Mouse (Mus musculus): ENCODE measurements around the gene Mrap.

The Mrap gene

GRCm38 (mm10) chr16:90738092-90738956, at the start of gene Mrap:
Gene Mrap, plus strand, starts transcription at chr16:90738207.
- DNase-seq (ENCODE audit: low read depth, low spot score), result no peak

DNA sequence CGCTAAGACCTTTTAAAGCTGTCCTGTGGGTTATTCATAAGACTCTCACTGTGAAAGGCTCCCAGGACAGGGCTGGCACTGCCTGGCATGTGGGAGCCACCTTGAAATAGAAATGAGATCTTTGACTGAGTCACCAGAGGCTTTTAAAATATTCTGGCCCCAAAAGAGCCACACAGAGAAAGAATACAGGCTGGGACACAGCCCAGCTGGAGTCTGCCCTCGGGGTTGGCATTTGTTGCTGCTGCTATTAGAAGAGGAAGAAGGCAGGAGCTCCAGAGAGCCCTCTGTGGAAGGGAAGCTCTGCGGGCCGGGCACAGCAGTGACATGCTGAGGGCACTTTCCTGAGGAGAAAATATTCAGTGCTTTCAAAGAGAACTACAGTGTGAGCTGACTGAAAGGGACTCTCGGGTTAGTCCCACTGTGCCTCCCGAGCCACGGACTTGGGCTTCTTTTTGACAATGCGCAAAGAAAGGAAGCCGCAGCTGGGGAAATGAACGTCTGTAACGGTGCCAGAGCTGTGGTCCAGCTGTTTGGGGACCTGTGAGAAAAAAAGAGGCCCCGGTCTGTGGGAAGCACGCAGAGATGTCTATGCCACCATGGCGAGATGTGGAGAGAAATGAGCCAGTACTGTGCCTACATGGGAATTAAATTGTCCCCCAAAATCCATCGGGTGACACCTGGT, 45.2 kb upstream of the Mrap start:
- DNase-seq (ENCODE audit: low read depth, low spot score), result no peak

- DNase-seq (ENCODE audit: low read depth, low spot score), result no peak
Observed at GRCm38 (mm10) chr16:90693625-90694024, 44.4 kb upstream of the Mrap start.

GRCm38 (mm10) chr16:90694719-90695118, 43.3 kb upstream of the Mrap start:
- peak; percentile 54 for DNase-seq (ENCODE audit: low read depth, low spot score)

DNA sequence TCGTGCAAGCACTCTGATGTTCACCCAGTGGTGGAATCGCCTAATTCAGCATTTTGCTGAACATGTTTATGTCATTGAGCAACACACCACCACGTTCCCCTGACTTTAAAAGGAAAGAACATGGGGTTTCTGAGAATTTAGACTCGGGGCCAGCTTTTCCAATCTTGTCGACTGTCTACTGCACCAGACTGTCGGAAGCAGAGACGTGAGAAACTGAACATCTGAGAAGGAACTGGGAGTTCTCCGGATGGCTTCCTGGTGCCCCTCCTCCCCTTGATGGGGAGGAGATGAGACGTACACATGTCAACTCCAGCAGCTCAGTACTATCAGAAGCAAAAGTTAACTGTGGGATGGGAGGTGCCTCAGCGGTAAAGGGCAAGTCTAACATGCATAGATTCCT, 42.9 kb upstream of the Mrap start:
- no peak for DNase-seq (ENCODE audit: low read depth, low spot score)

DNA sequence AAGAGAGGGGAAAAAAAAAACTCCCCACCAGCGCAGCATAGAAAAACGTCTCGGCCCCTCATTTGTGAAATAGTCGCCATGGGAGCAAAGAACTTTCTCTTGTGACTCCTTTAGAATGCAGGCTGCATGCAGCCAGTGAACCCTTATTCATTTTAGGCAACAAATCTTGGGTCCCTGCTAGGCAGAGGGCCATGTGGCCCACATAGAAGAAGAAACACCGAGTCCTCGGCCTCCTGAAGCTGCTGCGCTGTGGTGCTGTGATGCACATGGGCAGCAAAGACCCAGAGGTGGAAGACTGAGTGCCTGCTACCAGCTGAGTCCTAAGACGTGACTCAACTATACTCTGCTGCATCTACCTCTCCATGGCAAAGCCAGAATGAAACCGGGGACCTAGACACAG, 41.7 kb upstream of the Mrap start:
- no peak for DNase-seq (ENCODE audit: low read depth, low spot score)

DNA sequence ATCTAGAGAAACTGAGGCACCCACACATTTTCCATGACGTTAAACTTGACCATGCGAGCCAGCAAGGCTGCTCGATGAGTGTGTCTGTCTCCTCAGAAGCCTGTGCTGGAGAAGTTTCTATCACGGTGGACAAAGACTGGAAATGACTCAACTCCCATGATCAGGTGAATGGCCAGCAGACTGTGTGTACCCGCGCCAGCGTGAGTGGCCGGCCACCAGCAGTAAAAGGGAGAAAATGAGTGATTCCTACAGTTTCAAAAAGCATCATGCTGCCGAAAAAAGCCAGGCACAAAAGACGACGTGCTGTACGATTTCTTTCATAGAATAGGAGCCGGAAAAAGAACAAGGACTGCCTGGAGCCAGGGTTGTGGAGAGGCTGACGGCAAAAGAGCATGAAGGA, 38.6 kb upstream of the Mrap start:
- no peak for DNase-seq (ENCODE audit: low read depth, low spot score)

GRCm38 (mm10) chr16:90701541-90701940, 36.5 kb upstream of the Mrap start:
- DNase-seq (ENCODE audit: low read depth, low spot score), result no peak

GRCm38 (mm10) chr16:90703646-90704045, 34.4 kb upstream of the Mrap start:
- no peak for DNase-seq (ENCODE audit: low read depth, low spot score)

GRCm38 (mm10) chr16:90704161-90704825, 33.7 kb upstream of the Mrap start:
- no peak for DNase-seq (ENCODE audit: low read depth, low spot score)

DNA sequence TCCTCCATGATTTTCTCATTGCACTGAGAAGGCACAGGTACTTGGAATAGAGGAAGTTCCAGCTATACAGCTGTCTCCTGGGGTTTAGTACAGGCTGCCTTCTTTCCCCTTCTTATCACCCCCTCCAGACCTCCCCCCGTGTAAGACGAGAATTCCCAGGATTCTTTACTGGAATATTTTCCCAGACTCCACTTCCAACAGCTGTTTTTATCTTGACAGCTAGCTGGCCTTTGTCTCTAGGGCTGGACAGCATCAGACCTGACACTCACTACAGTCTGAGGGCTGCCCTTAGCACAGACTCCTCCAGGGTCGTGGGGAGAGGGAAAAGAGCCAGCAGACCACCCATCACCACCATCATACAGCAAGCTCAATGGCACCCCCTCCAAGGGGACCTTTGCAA, 31.7 kb upstream of the Mrap start:
- DNase-seq (ENCODE audit: low read depth, low spot score), result no peak

DNA sequence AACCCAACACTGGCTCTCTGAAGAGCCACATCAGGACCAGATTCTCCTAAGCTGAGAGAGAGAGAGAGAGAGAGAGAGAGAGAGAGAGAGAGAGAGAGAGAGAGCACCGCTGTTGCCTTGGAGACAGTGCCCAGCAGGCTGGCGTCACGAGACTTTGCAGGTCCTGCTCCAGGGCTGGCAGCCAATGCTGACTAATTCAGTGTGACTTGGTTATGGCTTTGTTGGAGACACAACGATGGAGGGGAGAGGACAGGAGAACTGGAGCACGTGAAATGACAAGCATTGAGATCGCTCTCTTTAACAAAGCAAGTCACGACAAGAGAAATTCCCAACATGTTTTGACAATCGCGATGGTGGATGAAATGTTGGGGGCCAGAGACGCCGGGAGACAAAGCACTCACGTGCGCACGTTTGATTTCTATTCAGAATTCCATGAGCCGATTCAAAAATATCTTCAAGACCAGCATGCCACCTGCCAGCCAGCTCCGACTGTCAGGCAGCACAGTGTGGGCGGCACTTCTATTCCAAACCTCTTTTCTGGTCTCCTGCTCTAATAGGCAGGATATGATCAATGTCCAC, 28.2 kb upstream of the Mrap start:
- DNase-seq (ENCODE audit: low read depth, low spot score), result peak; percentile 54

DNA sequence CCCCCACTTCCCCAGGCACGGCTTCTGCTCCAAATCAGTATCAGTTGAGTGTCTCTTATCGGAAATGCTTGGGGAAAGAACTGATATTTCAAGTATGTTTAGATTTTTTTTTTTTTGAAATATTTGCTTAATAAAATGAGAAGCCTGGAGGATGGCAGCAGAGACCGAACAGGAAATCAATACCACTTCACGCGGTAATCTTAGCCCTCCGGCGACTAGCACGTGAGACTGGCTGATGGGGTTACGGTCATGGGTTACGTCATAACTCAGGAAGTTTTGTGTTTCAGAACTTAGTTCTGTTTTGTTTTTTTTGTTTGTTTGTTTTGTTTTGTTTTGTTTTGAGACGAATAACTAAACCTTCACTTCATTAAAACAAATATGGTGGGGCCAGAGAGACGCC, 27.7 kb upstream of the Mrap start:
- DNase-seq (ENCODE audit: low read depth, low spot score), result no peak

DNA sequence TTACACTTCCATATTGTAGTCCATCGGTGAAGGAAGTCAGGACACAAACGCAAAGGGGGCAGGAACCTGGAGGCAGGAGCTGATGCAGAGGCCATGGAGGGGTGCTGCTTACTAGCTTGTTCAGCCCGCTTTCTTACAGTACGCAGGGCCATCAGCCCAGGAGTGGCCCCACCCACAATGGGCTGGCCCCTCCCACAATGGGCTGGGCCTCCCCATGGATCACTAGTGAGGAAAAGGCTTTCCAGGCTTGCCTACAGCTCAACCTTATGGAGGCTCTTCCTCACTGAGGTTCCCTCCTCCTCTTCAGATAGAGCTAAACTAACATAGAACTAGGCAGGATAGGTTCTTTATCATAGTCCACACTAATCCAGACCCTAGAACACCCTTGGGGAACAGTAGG, 14.0 kb upstream of the Mrap start:
- no peak for DNase-seq (ENCODE audit: low read depth, low spot score)

DNA sequence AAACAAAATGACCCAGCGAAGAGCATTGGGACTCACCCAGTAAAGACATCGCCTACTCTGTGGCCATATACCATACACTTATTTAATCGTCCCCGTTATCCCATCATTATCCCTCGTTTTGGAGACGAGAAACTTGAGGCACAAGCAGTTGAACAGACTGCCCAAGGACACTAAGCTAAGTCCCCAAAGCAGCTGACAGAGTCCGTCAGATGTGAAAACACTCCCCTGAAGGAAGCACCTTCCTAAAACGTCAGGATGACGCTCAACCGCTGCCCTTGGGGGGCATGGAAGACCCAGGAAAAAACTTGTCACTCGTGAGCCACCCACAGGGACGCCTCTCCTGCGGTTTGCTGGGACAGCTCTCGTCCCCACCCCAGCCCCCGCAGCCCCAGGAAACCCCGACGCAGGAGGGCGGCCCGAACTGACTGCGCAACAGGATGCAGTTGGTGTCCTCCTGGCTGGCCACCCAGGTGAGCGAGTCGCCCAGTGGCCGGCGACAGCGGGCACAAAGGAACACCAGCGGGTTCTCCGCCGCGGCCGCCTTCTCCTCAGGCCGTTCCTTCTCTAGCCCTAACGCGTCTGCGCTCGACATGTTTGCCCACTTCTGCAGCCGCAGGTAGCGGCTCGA, 11.3 kb upstream of the Mrap start:
- DNase-seq (ENCODE audit: low read depth, low spot score), result no peak

DNA sequence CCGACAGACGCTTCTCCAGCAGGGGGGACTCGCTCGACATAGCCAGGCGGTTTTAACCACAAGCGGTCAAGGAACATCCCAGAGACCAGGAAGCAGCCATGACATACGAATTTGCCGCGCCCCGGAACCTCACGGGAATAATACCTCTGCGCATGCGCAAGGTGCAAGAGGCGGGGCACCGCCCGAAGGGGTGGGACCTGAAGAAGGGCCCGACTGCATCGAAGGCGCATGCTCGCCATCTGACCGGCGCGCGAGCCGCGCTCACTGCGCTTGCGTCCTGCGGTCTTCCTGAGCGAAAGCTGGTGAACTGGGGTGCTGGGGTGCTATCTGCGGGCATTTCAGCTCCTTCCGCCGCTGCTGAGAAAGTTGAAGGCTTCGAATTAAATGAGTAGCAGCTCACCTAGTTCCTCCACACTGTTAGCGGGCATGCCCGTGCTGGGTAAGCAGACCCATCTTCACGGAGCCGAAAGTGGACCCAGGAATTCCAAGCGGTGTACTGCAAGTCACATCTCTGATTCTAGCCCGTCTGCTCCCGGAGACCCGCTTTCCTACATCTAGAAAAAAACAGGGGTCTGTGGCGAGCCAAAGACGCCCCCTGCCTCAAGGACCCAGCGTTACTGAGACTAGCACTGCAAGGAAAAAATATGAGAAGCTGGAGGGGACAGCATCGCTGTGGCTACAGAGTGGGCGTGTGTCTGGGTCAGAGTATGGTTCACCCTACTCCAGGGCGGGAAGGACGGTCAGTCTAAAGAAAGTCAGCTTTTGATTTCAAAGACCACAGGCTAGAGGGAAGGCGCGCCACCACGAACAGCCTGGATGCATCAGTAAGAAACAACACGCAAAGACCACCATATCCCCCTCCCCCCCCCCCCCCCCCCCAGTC, 10.5 kb upstream of the Mrap start, which contains the start of gene Mis18a:
Mis18a (minus strand) TSS at position 172 of the 883 bp plus-strand sequence.
- DNase-seq (ENCODE audit: low read depth, low spot score), result peak; percentile 94

GRCm38 (mm10) chr16:90735611-90736010, 2.4 kb upstream of the Mrap start:
- DNase-seq (ENCODE audit: low read depth, low spot score), result no peak

- DNase-seq (ENCODE audit: low read depth, low spot score), result no peak
Observed at GRCm38 (mm10) chr16:90736672-90737270, 1.2 kb upstream of the Mrap start.

GRCm38 (mm10) chr16:90747143-90747542, 9.1 kb downstream of the Mrap start:
- DNase-seq (ENCODE audit: low read depth, low spot score), result no peak

- DNase-seq (ENCODE audit: low read depth, low spot score), result no peak
Observed at GRCm38 (mm10) chr16:90748169-90748568, 10.2 kb downstream of the Mrap start.

Data from retina, postnatal 7 days (tissue).